Mouse (Mus musculus) CH12.LX (cell line): ENCODE measurements around the gene Arhgef19.

Experiments used
- CTCF ChIP-seq, 2 experiments: IDR thresholded peaks in 1 of 2; conservative IDR thresholded peaks in 1 of 2; 2 replicates each; pipeline ENCODE4 v1.5.1; 2011 to 2012; ENCODE audit warnings: low read depth in 2 of 2, low read length in 2 of 2, improper control_type of control experiment in 1 of 2, inconsistent platforms in 1 of 2, mild to moderate bottlenecking in 1 of 2, moderate library complexity in 1 of 2
- ZC3H11A ChIP-seq: IDR thresholded peaks from 2 replicates; pipeline ENCODE4 v1.6.1; 2012; ENCODE audit warnings: low read depth, mild to moderate bottlenecking, inconsistent platforms, low read length, improper control_type of control experiment

DNA sequence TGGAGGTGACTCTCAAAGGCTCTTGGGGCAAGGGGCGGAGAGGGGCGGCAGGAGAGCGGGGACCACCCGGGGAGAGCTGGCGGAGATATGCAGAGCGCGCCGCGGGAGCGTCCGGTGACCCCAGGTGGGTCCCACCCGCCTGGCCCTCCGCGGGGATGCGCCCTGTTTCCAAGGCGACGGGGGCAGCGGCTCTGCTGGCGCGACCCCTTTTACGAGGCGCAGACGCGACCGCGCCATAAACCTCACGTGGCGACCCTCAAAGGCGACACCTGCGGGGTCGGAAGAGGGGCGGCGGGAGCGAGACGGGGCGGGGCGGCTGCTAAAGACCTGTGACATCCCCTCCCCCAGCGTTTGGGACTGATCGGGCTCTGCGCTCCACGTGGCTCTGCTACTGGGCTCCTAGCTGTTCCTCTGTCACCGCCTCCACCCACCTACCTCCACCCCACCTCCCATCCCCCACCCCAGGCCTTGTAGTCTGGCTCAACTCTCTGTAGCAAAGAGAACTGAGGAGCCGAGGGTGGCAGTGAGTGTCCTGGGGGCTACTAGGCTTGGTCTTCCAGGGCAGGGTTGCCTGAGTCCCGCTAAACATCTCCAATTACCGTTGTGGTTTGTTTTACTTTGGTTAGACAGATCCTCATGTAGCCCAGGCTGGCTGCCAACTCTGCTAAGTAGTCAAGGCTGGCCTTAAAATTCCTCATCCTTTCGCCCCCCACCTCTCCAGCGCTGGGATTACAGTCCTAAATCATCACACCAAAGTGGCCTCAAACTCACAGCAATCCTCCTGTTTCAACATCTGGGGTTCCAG is 52.5 kb downstream of the Arhgef19 start:
- TF ChIP-seq ZC3H11A, result no peak
- TF ChIP-seq CTCF (conservative IDR thresholded peaks at IDR 0.05 in 1 of 2, IDR thresholded peaks at IDR 0.05 in 1 of 2; ENCODE audit: low read depth in 2 of 2, low read length in 2 of 2), result no peak
